Mouse (Mus musculus): ENCODE measurements around the gene Bmpr1b. TPM values are rescaled to one million over a fixed set of nuclear protein-coding genes. Genes with fewer than 3 reads are reported as not detected.

The Bmpr1b gene
- polyA plus RNA-seq, 1 experiment from 2014 or later, result 4.2 TPM

- DNase-seq, result no peak
- Histone ChIP-seq H3K4me1 (ENCODE audit: control insufficient read depth, insufficient read depth, low read length) (no peaks in the 10 kb centered on the region), H3K4me3 (replicated peaks; ENCODE audit: low read depth, low read length) (no peak overlapping the region), H3K36me3 (ENCODE audit: control insufficient read depth, insufficient read depth, low read length) (no peaks in the 10 kb centered on the region), H3K27me3 (ENCODE audit: control insufficient read depth, insufficient read depth, low read length) (no peaks in the 10 kb centered on the region), H3K9ac (replicated peaks; ENCODE audit: low read length) (no peak overlapping the region), H3K27ac (replicated peaks; ENCODE audit: low read depth, low read length) (no peak overlapping the region), H3K9me3 (ENCODE audit: control insufficient read depth, low read length) (no peaks in the 10 kb centered on the region), H3K4me2 (ENCODE audit: low read length) (no peak overlapping the region)
- 88% methylated on average over 2 of the region's 2 CpGs for WGBS
- no peak for ATAC-seq (ENCODE audit: low FRiP score, low TSS enrichment)
Measured at GRCm38 (mm10) chr3:141899521-141899920, 269.7 kb downstream of the Bmpr1b start.

GRCm38 (mm10) chr3:141897698-141898097, 271.5 kb downstream of the Bmpr1b start:
- ATAC-seq (ENCODE audit: low FRiP score, low TSS enrichment), result no peak
- Histone ChIP-seq H3K27ac (replicated peaks; ENCODE audit: low read depth, low read length) (no peak overlapping the region), H3K9me3 (ENCODE audit: control insufficient read depth, low read length) (no peaks in the 10 kb centered on the region), H3K4me2 (ENCODE audit: low read length) (no peak overlapping the region), H3K4me3 (replicated peaks; ENCODE audit: low read depth, low read length) (no peak overlapping the region), H3K4me1 (ENCODE audit: control insufficient read depth, insufficient read depth, low read length) (no peaks in the 10 kb centered on the region), H3K36me3 (ENCODE audit: control insufficient read depth, insufficient read depth, low read length) (no peaks in the 10 kb centered on the region), H3K9ac (replicated peaks; ENCODE audit: low read length) (no peak overlapping the region), H3K27me3 (ENCODE audit: control insufficient read depth, insufficient read depth, low read length) (no peaks in the 10 kb centered on the region)
- 96% methylated on average over 4 of the region's 4 CpGs for WGBS
- DNase-seq, result no peak

DNA sequence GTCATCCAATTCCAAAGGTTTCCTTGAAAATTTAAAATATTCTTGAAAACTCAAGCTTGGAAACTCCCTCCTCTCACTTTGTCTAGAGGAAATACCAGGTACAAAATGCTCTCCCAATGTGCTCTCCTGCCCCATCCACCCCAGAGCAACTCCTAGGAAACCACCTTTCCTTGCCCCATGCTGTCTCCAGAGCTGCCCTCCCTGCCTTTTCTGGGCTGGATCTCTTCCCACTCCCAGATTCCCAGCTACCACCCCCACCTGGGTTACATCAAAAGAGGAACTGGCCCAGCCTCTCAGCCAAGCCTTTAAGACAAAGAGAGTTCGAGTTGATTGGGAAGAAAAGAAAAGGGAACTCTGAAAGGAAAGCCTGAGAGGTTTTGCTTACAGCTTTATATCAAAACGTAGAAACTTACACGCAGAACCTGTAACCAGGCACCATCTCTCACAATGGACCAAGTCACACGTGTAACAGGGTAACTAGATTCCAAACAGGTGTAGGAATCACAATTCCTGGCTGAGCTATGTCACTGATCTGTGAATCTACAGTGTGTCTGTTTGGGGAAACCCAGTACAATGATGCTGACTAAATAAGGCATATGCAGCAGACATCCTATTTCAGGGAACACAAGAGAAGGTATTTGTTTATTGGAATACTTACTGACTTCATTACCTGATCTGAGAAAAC, 272.2 kb downstream of the Bmpr1b start:
- ATAC-seq (ENCODE audit: low FRiP score, low TSS enrichment) (no peak), DNase-seq (no peak)
- H3K4me1 ChIP-seq (ENCODE audit: control insufficient read depth, insufficient read depth, low read length), result no peaks in the 10 kb centered on the region
- 19% methylated on average over 4 of the region's 4 CpGs for WGBS
- no peak overlapping the region for H3K27ac ChIP-seq (replicated peaks; ENCODE audit: low read depth, low read length)
- H3K9me3 ChIP-seq (ENCODE audit: control insufficient read depth, low read length), result no peaks in the 10 kb centered on the region
- no peaks in the 10 kb centered on the region for H3K27me3 ChIP-seq (ENCODE audit: control insufficient read depth, insufficient read depth, low read length)
- no peak overlapping the region for H3K4me3 ChIP-seq (replicated peaks; ENCODE audit: low read depth, low read length)
- H3K4me2 ChIP-seq (ENCODE audit: low read length), result no peak overlapping the region
- H3K36me3 ChIP-seq (ENCODE audit: control insufficient read depth, insufficient read depth, low read length), result no peaks in the 10 kb centered on the region
- no peak overlapping the region for H3K9ac ChIP-seq (replicated peaks; ENCODE audit: low read length)

DNA sequence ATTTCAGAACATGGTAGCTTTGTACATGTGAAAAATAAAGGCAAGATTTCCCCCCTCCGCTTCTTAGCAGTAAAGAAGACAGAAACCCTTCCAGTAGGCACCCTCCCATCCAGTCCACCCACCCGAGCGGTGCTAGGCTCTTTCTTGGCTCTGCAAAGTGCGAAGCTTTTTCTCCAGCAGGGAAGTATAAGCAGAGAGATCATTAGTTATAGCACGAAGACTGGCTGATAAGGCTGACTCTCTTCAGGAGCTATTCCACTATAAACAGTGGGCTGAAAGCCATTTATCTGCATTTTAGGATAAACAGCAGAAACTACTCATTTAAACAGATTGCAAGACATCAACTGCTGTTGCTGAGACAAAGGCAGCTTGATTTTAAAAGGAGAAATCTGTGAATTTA, 274.1 kb downstream of the Bmpr1b start:
- no peak overlapping the region for H3K27ac ChIP-seq (replicated peaks; ENCODE audit: low read depth, low read length)
- DNase-seq, result no peak

DNA sequence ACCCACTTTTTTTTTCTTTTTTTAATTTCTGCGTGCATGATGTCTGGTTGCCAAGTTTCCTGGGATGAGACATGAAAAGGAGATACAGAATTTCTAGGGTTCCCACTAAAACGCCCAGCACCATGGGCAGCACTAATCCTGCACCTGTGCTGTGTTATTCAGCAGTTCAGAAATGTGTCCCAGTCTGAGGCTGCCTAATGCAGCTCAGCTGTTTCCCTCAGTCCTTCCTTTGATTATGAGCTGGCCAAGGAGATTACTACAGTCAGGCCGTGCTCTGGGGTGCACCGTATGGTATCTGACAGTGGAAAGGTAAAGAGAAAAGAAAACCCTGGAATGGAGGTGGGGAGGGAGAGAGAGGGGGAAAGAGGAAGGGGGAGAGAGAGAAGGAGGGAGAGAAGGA, 278.6 kb downstream of the Bmpr1b start:
- no peaks in the 10 kb centered on the region for H3K27me3 ChIP-seq (ENCODE audit: control insufficient read depth, insufficient read depth, low read length)
- ATAC-seq (ENCODE audit: low FRiP score, low TSS enrichment), result no peak
- no peak for DNase-seq
- no peaks in the 10 kb centered on the region for H3K9me3 ChIP-seq (ENCODE audit: control insufficient read depth, low read length)
- WGBS, result 40% methylated on average over 4 of the region's 4 CpGs
- H3K9ac ChIP-seq (replicated peaks; ENCODE audit: low read length), result no peak overlapping the region
- H3K27ac ChIP-seq (replicated peaks; ENCODE audit: low read depth, low read length), result no peak overlapping the region
- H3K36me3 ChIP-seq (ENCODE audit: control insufficient read depth, insufficient read depth, low read length), result no peaks in the 10 kb centered on the region
- no peak overlapping the region for H3K4me2 ChIP-seq (ENCODE audit: low read length)
- no peaks in the 10 kb centered on the region for H3K4me1 ChIP-seq (ENCODE audit: control insufficient read depth, insufficient read depth, low read length)
- H3K4me3 ChIP-seq (replicated peaks; ENCODE audit: low read depth, low read length), result no peak overlapping the region

More for the DNA sequence above, 274.1 kb downstream of the Bmpr1b start:
- no peak for ATAC-seq (ENCODE audit: low FRiP score, low TSS enrichment)
- WGBS, result 86% methylated on average over 5 of the region's 5 CpGs
- Histone ChIP-seq H3K27me3 (ENCODE audit: control insufficient read depth, insufficient read depth, low read length) (no peaks in the 10 kb centered on the region), H3K9me3 (ENCODE audit: control insufficient read depth, low read length) (no peaks in the 10 kb centered on the region), H3K4me2 (ENCODE audit: low read length) (no peak overlapping the region), H3K9ac (replicated peaks; ENCODE audit: low read length) (no peak overlapping the region), H3K36me3 (ENCODE audit: control insufficient read depth, insufficient read depth, low read length) (no peaks in the 10 kb centered on the region), H3K4me3 (replicated peaks; ENCODE audit: low read depth, low read length) (no peak overlapping the region), H3K4me1 (ENCODE audit: control insufficient read depth, insufficient read depth, low read length) (no peaks in the 10 kb centered on the region)

DNA sequence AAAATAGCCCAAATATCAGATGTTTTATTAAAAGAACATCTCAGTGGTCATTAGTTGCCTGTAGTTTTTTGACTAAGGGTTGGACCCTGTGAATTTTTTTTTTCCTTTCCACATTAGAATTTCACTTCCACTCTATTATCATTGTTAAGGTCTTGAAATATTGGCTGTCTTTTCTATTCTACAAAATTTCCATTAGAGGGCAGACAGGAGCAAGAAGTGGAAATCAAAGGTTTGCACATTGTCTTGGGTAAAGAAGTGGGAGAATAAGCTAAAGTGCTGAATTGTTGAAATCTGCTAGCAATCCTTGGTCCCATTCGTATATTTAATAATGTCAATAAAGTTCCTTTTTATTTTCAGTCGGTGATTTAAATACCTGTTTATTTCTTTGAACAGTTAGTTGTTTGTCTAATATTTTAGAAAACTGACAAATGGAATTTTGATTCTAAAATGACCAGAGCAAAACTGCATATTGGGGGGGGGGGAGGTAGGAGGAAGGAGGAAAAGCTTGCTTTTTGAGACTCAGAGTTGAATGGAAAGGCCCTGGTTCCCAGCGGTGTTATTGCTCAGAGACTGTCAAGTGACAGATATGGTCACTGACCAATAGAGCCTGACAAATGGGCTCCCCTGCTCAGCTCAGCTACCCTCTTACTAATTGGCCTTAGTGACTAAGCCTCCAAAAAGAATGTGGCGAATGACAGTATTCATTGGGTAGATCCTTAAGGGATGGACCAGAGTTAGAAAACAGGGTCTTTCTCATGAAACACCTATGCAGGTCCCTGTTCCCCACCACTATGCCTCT, 281.6 kb downstream of the Bmpr1b start:
- H3K4me1 ChIP-seq (ENCODE audit: control insufficient read depth, insufficient read depth, low read length), result no peaks in the 10 kb centered on the region
- H3K36me3 ChIP-seq (ENCODE audit: control insufficient read depth, insufficient read depth, low read length), result no peaks in the 10 kb centered on the region
- H3K9me3 ChIP-seq (ENCODE audit: control insufficient read depth, low read length), result no peaks in the 10 kb centered on the region
- peak; percentile 50; the same call in 1 of the 2 replicates for ATAC-seq (ENCODE audit: low FRiP score, low TSS enrichment)
- no peaks in the 10 kb centered on the region for H3K27me3 ChIP-seq (ENCODE audit: control insufficient read depth, insufficient read depth, low read length)
- no peak overlapping the region for H3K9ac ChIP-seq (replicated peaks; ENCODE audit: low read length)
- no peak overlapping the region for H3K27ac ChIP-seq (replicated peaks; ENCODE audit: low read depth, low read length)
- H3K4me3 ChIP-seq (replicated peaks; ENCODE audit: low read depth, low read length), result no peak overlapping the region
- no peak overlapping the region for H3K4me2 ChIP-seq (ENCODE audit: low read length)
- peak; percentile 78 for DNase-seq
- 38% methylated on average over 4 of the region's 4 CpGs for WGBS

DNA sequence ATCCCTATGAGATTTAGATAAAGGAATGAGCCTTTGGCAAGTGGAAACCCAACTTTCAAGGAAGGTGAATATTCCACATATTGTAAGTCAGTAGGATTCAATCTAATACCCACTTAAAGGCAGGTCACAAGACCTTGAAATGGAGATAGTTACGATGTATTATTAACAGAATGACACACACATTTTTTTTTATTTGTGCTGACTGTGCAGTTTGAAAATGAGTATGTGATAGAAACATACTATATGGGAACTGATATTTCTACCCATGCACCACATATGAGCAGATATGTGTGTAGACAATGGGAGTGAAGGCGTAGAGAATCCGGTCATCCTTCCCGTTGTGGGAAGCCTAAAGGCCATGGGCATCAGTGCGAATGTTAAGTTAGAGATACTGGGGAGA, 285.0 kb downstream of the Bmpr1b start:
- 94% methylated on average over 5 of the region's 5 CpGs for WGBS
- no peaks in the 10 kb centered on the region for H3K9me3 ChIP-seq (ENCODE audit: control insufficient read depth, low read length)
- no peak for ATAC-seq (ENCODE audit: low FRiP score, low TSS enrichment)

DNA sequence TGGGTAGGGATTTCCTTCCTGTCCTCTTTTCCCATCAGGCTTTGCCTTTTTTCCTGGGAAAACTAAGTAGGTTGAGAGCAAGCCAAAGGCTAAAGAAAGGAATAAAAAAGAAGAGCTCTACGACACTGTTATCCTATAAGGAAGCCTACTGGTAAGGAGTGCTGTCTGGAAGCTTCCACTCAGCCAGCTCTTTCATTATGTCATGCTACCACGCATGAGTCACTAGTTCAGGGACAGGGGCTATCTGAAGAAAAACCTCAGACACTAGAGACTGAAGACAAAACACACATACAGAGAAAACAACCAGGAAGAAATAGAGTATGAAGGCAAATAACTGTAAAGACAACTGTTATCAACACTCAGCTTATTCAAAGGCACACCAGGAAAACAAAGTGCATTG, 286.7 kb downstream of the Bmpr1b start:
- 80% methylated on average over 2 of the region's 2 CpGs for WGBS
- Histone ChIP-seq H3K36me3 (ENCODE audit: control insufficient read depth, insufficient read depth, low read length) (no peaks in the 10 kb centered on the region), H3K4me2 (ENCODE audit: low read length) (no peak overlapping the region), H3K4me1 (ENCODE audit: control insufficient read depth, insufficient read depth, low read length) (no peaks in the 10 kb centered on the region), H3K4me3 (replicated peaks; ENCODE audit: low read depth, low read length) (no peak overlapping the region), H3K27ac (replicated peaks; ENCODE audit: low read depth, low read length) (no peak overlapping the region), H3K9ac (replicated peaks; ENCODE audit: low read length) (no peak overlapping the region), H3K27me3 (ENCODE audit: control insufficient read depth, insufficient read depth, low read length) (no peaks in the 10 kb centered on the region), H3K9me3 (ENCODE audit: control insufficient read depth, low read length) (no peaks in the 10 kb centered on the region)
- ATAC-seq (ENCODE audit: low FRiP score, low TSS enrichment), result no peak
- DNase-seq, result no peak

More for the DNA sequence above, 285.0 kb downstream of the Bmpr1b start:
- no peak overlapping the region for H3K4me2 ChIP-seq (ENCODE audit: low read length)
- DNase-seq, result no peak
- no peaks in the 10 kb centered on the region for H3K36me3 ChIP-seq (ENCODE audit: control insufficient read depth, insufficient read depth, low read length)
- no peaks in the 10 kb centered on the region for H3K27me3 ChIP-seq (ENCODE audit: control insufficient read depth, insufficient read depth, low read length)
- H3K27ac ChIP-seq (replicated peaks; ENCODE audit: low read depth, low read length), result no peak overlapping the region
- H3K4me1 ChIP-seq (ENCODE audit: control insufficient read depth, insufficient read depth, low read length), result no peaks in the 10 kb centered on the region
- no peak overlapping the region for H3K9ac ChIP-seq (replicated peaks; ENCODE audit: low read length)
- H3K4me3 ChIP-seq (replicated peaks; ENCODE audit: low read depth, low read length), result no peak overlapping the region
